Mouse (Mus musculus) liver, adult 2 months (tissue): ENCODE data around the gene Vsig8. TPM values are rescaled to one million over a fixed set of nuclear protein-coding genes. Genes with fewer than 3 reads are reported as not detected.

ENCODE experiments used
- DNase-seq: peaks from one replicate; pipeline ENCODE4 v3.0.0-alpha.2; 2011; ENCODE audit warnings: low read depth, low spot score; ENCODE audit errors: extremely low read depth
- H3K27ac ChIP-seq: fragments of 200-500 bp; replicated peaks from 2 replicates; pipeline ENCODE4 v1.5.1; 2012; ENCODE audit warnings: low read depth, mild to moderate bottlenecking, control low read depth, inconsistent platforms, low read length; ENCODE audit not compliant: insufficient read depth
- H3K27me3 ChIP-seq: fragments of 200-500 bp; 2 replicates; pipeline ENCODE4 v1.6.1; 2012; ENCODE audit warnings: mild to moderate bottlenecking, moderate library complexity, low read length, inconsistent platforms; ENCODE audit not compliant: control insufficient read depth, insufficient read depth
- H3K36me3 ChIP-seq: fragments of 200-500 bp; 2 replicates; pipeline ENCODE4 v1.6.1; 2012; ENCODE audit warnings: low read length, inconsistent platforms; ENCODE audit not compliant: control insufficient read depth, insufficient read depth
- H3K4me1 ChIP-seq: fragments of 200-500 bp; 2 replicates; pipeline ENCODE4 v1.6.1; 2011; ENCODE audit warnings: low read length; ENCODE audit not compliant: control insufficient read depth, insufficient read depth
- H3K4me3 ChIP-seq: fragments of 200-500 bp; 2 replicates; pipeline ENCODE4 v1.5.1; 2011; ENCODE audit warnings: low read depth, mild to moderate bottlenecking, control low read depth, low read length, moderate library complexity; ENCODE audit not compliant: insufficient read depth
- H3K79me2 ChIP-seq: fragments of 200-500 bp; 2 replicates; pipeline ENCODE4 v1.6.1; 2012; ENCODE audit warnings: inconsistent platforms, mild to moderate bottlenecking, low read length, moderate library complexity; ENCODE audit not compliant: control insufficient read depth, insufficient read depth
- H3K9ac ChIP-seq: fragments of 200-500 bp; 2 replicates; pipeline ENCODE4 v1.6.1; 2012; ENCODE audit warnings: low read depth, mild to moderate bottlenecking, control low read depth, inconsistent platforms, low read length
- CTCF ChIP-seq: fragments of 200-500 bp; IDR thresholded peaks from 2 replicates; pipeline ENCODE4 v1.5.1; 2011; ENCODE audit warnings: low read depth, low read length, control low read depth
- POLR2A ChIP-seq: fragments of 200-500 bp; IDR thresholded peaks from 2 replicates; pipeline ENCODE4 v1.6.1; 2011; ENCODE audit warnings: low read length, control low read depth; ENCODE audit not compliant: insufficient read depth; ENCODE audit errors: extremely low read depth
- WGBS: fragments of 180-500 bp; shearing (Covaris S2); methylation state at CpG from one replicate; pipeline ENCODE4 v1.1.7; 2018; 5-methylcytosine and 5-hydroxymethylcytosine counted together
- polyA plus RNA-seq: library from polyadenylated mRNA; depleted of rRNA; stranded (reverse); fragments of >200 nt; gene quantifications from 2 replicates; pipeline ENCODE4 v1.2.3, GENCODE M21; 2012; rRNA removed
- total RNA-seq: library from RNA; depleted of rRNA; stranded (reverse); fragments of >200 nt; gene quantifications from 2 replicates; pipeline ENCODE4 v1.2.3, GENCODE M21; 2014; rRNA removed

Gene Vsig8
- total and polyA plus RNA-seq, 2 experiments = not detected

DNA sequence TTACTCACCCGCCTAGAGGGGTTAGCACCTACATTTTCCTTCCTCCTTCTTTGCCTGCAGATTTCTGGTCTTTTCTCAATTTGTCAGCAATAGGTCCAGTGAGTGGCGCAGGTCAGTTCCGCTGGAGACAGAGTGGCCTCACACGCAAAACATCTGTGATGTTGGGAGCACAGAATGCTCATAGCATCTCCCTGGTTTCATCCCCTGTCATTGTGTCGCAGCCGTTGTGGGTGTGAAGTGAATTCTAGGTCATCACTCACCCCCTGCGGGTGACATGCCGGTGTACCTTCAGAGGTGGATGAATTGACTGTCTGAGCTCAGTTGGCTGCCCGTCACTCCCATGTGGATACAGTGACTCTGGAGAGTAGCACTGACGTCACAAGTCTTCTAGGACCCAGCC, 55.6 kb downstream of the Vsig8 start:
- WGBS = 77% methylated on average over 10 of the region's 10 CpGs
- peaks cover 4% of the 10 kb centered on the region; the same call in 1 of the 2 replicates for H3K27me3 ChIP-seq
- no peak for TF ChIP-seq CTCF
- no peak for TF ChIP-seq POLR2A
- no peaks in the 10 kb centered on the region for H3K36me3 ChIP-seq
- H3K4me1 ChIP-seq = no peaks in the 10 kb centered on the region
- no peak overlapping the region for H3K4me3 ChIP-seq
- no peak for DNase-seq
- no peak overlapping the region for H3K27ac ChIP-seq
- H3K79me2 ChIP-seq = no peaks in the 10 kb centered on the region
- no peak overlapping the region for H3K9ac ChIP-seq

GRCm38 (mm10) chr1:172612745-172613144, 57.0 kb downstream of the Vsig8 start:
- H3K4me1 ChIP-seq = no peaks in the 10 kb centered on the region
- H3K4me3 ChIP-seq = no peak overlapping the region
- no peaks in the 10 kb centered on the region for H3K36me3 ChIP-seq
- H3K27me3 ChIP-seq = peaks cover 9% of the 10 kb centered on the region
- TF ChIP-seq CTCF (no peak), POLR2A (no peak)
- H3K79me2 ChIP-seq = no peaks in the 10 kb centered on the region
- WGBS = 33% methylated on average over 1 of the region's 1 CpGs
- DNase-seq = no peak
- no peak overlapping the region for H3K9ac ChIP-seq
- no peak overlapping the region for H3K27ac ChIP-seq

Other genes with a start within 250 kb of the Vsig8 start
- 0.09 and 0.20 TPM in 2 replicates for gene Kcnj9, start 226.6 kb upstream of the Vsig8 start, total RNA-seq
- gene Kcnj9, start 226.6 kb upstream of the Vsig8 start, polyA plus RNA-seq = 0.02 and 0.09 TPM in 2 replicates
- 0.37 and 0.47 TPM in 2 replicates for gene Kcnj10, start 214.7 kb upstream of the Vsig8 start, total RNA-seq
- gene Kcnj10, start 214.7 kb upstream of the Vsig8 start, polyA plus RNA-seq = 0.34 and 0.39 TPM in 2 replicates
- 3.6 and 3.7 TPM in 2 replicates for gene Pigm, start 179.4 kb upstream of the Vsig8 start, total RNA-seq
- 2.9 and 4.4 TPM in 2 replicates for gene Pigm, start 179.4 kb upstream of the Vsig8 start, polyA plus RNA-seq
- gene Slamf9, start 80.6 kb upstream of the Vsig8 start, total RNA-seq = 0.87 and 0.92 TPM in 2 replicates
- gene Slamf9, start 80.6 kb upstream of the Vsig8 start, polyA plus RNA-seq = 0.17 and 0.53 TPM in 2 replicates
- 0.27 and 0.28 TPM in 2 replicates for gene Igsf9, start 74.2 kb upstream of the Vsig8 start, total RNA-seq
- 0.55 and 0.80 TPM in 2 replicates for gene Igsf9, start 74.2 kb upstream of the Vsig8 start, polyA plus RNA-seq
- gene Tagln2, start 55.9 kb upstream of the Vsig8 start, total RNA-seq = 14.9 and 18.7 TPM in 2 replicates
- 22.3 and 25.6 TPM in 2 replicates for gene Tagln2, start 55.9 kb upstream of the Vsig8 start, polyA plus RNA-seq
- 0.09 and 0.13 TPM in 2 replicates for gene Cfap45, start 35.1 kb upstream of the Vsig8 start, total RNA-seq
- 0.39 TPM in 1 of 2 replicates, not detected in the other for gene Cfap45, start 35.1 kb upstream of the Vsig8 start, polyA plus RNA-seq
- 1.3 and 1.7 TPM in 2 replicates for gene Slamf8, start 34.6 kb downstream of the Vsig8 start, total RNA-seq
- 0.45 and 1.2 TPM in 2 replicates for gene Slamf8, start 34.6 kb downstream of the Vsig8 start, polyA plus RNA-seq
- gene Fcrl6, start 46.6 kb downstream of the Vsig8 start, total RNA-seq = not detected in 2 replicates
- not detected in 2 replicates for gene Fcrl6, start 46.6 kb downstream of the Vsig8 start, polyA plus RNA-seq
- 3.5 and 5.6 TPM in 2 replicates for gene Dusp23, start 77.0 kb downstream of the Vsig8 start, total RNA-seq
- 30.9 and 44.1 TPM in 2 replicates for gene Dusp23, start 77.0 kb downstream of the Vsig8 start, polyA plus RNA-seq
- 470 and 497 TPM in 2 replicates for gene Crp, start 142.1 kb downstream of the Vsig8 start, total RNA-seq
- gene Crp, start 142.1 kb downstream of the Vsig8 start, polyA plus RNA-seq = 279 and 317 TPM in 2 replicates